Comparison of ENCODE assay signal across 21 mouse cellular contexts in the genomic region with DNA sequence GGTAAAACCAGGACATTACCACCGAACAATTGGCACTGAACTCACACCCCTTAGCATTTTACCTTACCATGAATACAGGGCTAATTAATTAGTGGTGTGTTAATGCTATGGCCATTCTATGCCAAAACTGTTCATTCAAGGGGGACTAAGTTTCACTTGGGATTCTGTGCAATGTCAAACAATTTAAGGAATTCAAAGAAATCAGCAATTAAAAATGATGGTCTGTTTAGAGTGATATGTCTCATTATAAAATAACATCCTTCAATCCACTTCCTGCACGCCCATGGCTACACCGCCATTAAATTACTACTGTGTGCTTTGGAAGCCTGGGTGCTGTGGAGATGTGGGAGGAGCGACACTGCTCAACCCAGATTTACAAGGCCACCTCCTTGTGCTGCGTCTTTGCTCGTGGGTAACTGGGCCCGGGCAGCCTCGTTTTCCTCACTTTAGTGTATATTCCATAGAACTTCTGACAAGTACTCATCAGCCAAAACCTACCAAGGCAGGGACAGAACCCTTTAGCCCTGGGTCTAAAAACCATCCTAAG.
"Had no signal": no experiment of that assay in that cellular context is flagged by ENCODE, and none has a peak within 500 bp of the region (broad histone marks: within the 10 kb centered on the region; RNA-seq: fewer than 3 reads in every experiment).

No protein-coding gene starts in this region.

- DNase-seq: gastrocnemius, postnatal 14 days; gastrocnemius, postnatal 36 days; heart, adult 2 months; heart, postnatal 10 days; heart, postnatal 36 days; kidney, adult 18-20 months; kidney, adult 8-10 months; kidney, postnatal 10 days; kidney, postnatal 25 days; kidney, postnatal 4 days; liver had no signal

- H3K27ac ChIP-seq: heart, adult 2 months; hindbrain, embryonic 13.5 days; hindbrain, postnatal 0 days; layer of hippocampus, adult 2 months; left cerebral cortex, adult 2 months; limb, embryonic 12.5 days had no signal

- H3K4me1 ChIP-seq: hindbrain, embryonic 15.5 days had no signal

- H3K4me2 ChIP-seq: heart, embryonic 12.5 days; hindbrain, embryonic 13.5 days; hindbrain, embryonic 15.5 days; limb, embryonic 12.5 days; liver, embryonic 11.5 days had no signal

- ATAC-seq: hindbrain, postnatal 0 days; intestine, postnatal 0 days had no signal

- H3K9me3 ChIP-seq: heart, embryonic 12.5 days; hindbrain, embryonic 13.5 days; hindbrain, embryonic 15.5 days; limb, embryonic 10.5 days; limb, embryonic 12.5 days had no signal

- H3K36me3 ChIP-seq: hindbrain, embryonic 13.5 days; hindbrain, embryonic 15.5 days; limb, embryonic 12.5 days had no signal

- H3K27me3 ChIP-seq: heart, embryonic 12.5 days; hindbrain, embryonic 13.5 days; hindbrain, embryonic 15.5 days; limb, embryonic 12.5 days had no signal

- H3K9ac ChIP-seq: heart, embryonic 12.5 days; hindbrain, embryonic 13.5 days; hindbrain, embryonic 15.5 days; limb, embryonic 12.5 days had no signal

- H3K4me3 ChIP-seq: heart, adult 2 months; heart, embryonic 12.5 days; hindbrain, embryonic 13.5 days; hindbrain, embryonic 15.5 days; layer of hippocampus, adult 2 months; left cerebral cortex, adult 2 months; limb, embryonic 10.5 days; limb, embryonic 12.5 days had no signal
